Mouse (Mus musculus) bone marrow, adult 2 months (tissue): Measurements from ENCODE around the gene Camk2g.

Experiments
- CTCF ChIP-seq: fragments of 200-500 bp; IDR thresholded peaks from 2 replicates; pipeline ENCODE4 v1.5.1; 2011; ENCODE audit warnings: low read length, control low read depth; ENCODE audit not compliant: control insufficient read depth, insufficient read depth
- POLR2A ChIP-seq: fragments of 200-500 bp; IDR thresholded peaks from 2 replicates; pipeline ENCODE4 v1.6.1; 2011; ENCODE audit warnings: low read depth, mild to moderate bottlenecking, control low read depth, low read length, borderline replicate concordance; ENCODE audit not compliant: control insufficient read depth

DNA sequence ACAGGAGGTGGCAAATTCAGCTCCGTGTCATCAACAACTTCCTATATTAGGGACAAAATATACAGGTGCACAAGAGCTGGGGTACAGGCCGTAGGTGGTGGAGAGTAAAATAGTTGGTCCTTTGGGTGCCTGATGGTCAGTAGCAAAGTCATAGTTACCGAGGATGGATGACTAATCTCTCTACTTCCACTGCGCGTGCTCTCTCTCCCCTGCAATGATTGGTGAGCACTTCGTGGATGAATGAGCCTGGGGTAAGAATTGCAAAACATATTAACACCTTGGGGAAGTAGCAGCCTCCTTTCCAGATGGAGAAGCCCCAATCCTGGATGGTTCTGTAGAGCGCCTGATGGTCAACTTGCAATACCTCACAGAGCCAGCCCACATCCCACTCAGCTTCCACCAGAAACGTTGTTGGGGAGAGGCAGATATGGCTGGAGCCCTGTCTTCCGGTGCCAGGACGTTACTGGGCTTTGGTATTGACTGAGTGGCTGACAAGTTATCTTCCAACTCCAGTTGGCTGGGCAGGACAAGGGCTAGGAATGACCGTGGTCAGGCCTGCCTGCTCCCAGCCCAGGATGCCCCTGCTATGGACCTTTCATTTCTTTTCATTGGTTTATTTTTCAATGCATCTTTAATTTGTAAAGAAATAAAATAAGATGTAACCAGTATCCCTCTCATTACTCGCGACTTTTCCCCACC lies 99.6 kb downstream of the Camk2g start:
- TF ChIP-seq CTCF: no peak
- TF ChIP-seq POLR2A: no peak
